Comparison of ENCODE assay signal across 17 mouse cellular contexts in the genomic region with DNA sequence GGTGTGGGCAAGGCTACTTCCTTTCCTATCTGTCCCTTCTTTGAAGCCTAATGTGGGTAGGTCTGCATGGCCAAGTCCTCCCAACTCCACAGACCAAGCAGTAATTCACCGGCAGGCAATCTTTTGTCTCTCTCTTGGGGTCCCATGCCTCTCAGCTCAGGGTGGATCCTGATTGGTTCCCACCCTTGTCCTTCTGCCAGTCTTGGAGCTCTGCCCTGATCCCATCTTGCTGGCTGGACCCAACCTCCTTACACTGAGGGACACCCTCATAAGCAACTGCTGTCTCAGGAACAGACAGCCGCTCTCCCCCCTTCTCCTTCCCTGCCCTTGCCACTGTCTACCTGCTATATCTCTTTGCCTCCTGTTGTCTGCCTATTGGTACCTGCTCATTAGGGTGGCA. TPM values are rescaled to one million over a fixed set of nuclear protein-coding genes. Genes with fewer than 3 reads are reported as not detected.
DNase-seq lines count a peak whose midpoint lies in the region; ATAC-seq and TF ChIP-seq lines count a peak whose summit lies in the region.
"Had no signal": no experiment of that assay in that cellular context is flagged by ENCODE, and none has a peak within 500 bp of the region (broad histone marks: within the 10 kb centered on the region; RNA-seq: fewer than 3 reads in every experiment).

No protein-coding gene starts in this region.

- TF ChIP-seq POLR2A in brain, embryonic 14.5 days (IDR thresholded peaks at IDR 0.05; ENCODE audit: borderline replicate concordance, extremely low read depth, insufficient read depth, insufficient read length, poor library complexity, severe bottlenecking): no peak

- DNase-seq in cerebellum, postnatal 14 days: peak; percentile 57 to 71
- peak; percentile 82 for DNase-seq in left cerebral cortex, postnatal 4 days
- DNase-seq in left cerebral cortex, adult 8-10 months (ENCODE audit: low spot score in 2 of 2): no peak
- DNase-seq in brain, embryonic 14.5 days (ENCODE audit: low read depth): peak; percentile 44
- DNase-seq in urinary bladder, postnatal 25 days (ENCODE audit: low spot score): no peak
- DNase-seq: adrenal gland, adult 2 months; adrenal gland, postnatal 10 days; adrenal gland, postnatal 25 days; cerebellum, adult 11 months; cerebellum, adult 18-20 months; cerebellum, adult 9-10 months; cerebellum, postnatal 25 days; forebrain, postnatal 0 days had no signal

- intact Hi-C loops in left cerebral cortex, postnatal 4 days (cut with DNase I): no loop called here

- no peak for TF ChIP-seq CTCF in brain, embryonic 14.5 days (IDR thresholded peaks at IDR 0.05; ENCODE audit: borderline replicate concordance, extremely low read depth, insufficient read depth, insufficient read length)

- ATAC-seq in cerebellum, adult (ENCODE audit: insufficient number of reproducible peaks, low FRiP score, low TSS enrichment): no peak
- 0 out of 2 replicates have a peak, but pooled peaks have one; percentile 15 for ATAC-seq in monocyte, adult 5-6 weeks (replicated peaks; ENCODE audit: insufficient number of reproducible peaks, low FRiP score, low TSS enrichment, poor library complexity, severe bottlenecking)
- ATAC-seq: forebrain, embryonic 13.5 days; forebrain, embryonic 15.5 days; forebrain, postnatal 0 days had no signal

RNA-seq across cellular contexts. Expression of gene Mvb12b, which starts 34.7 kb away (rescaled TPM):
- 100 to 1,000 TPM; 142 to 149 TPM for total RNA-seq in left cerebral cortex, postnatal 4 days (2021)
- total RNA-seq in left cerebral cortex, adult 8-10 months (2022): 10 to 100 TPM; 76.9 to 87.4 (median 79.7) TPM
- polyA plus RNA-seq in brain, embryonic 14.5 days (2012; rRNA removed): 98.9 and 133 TPM in 2 replicates
- 1.9 to 11.9 TPM (median 6.7 TPM) in 3 replicates for total RNA-seq in monocyte, adult 5-6 weeks (2017)

Comparison
In these comparisons a context has a peak if more than half of its experiments do, and no peak if none do; other contexts are left out.
1. DNase-seq: peak in cerebellum, postnatal 14 days (2 of 2), left cerebral cortex, postnatal 4 days (single experiment) and brain, embryonic 14.5 days (single experiment); none in left cerebral cortex, adult 8-10 months (0 of 2) and urinary bladder, postnatal 25 days (single experiment).